Mouse (Mus musculus): ENCODE results near the gene Mob3b. TPM values are rescaled to one million over a fixed set of nuclear protein-coding genes. Genes with fewer than 3 reads are reported as not detected.

The Mob3b gene
- polyA plus RNA-seq, 1 experiment = 2.6 TPM

DNA sequence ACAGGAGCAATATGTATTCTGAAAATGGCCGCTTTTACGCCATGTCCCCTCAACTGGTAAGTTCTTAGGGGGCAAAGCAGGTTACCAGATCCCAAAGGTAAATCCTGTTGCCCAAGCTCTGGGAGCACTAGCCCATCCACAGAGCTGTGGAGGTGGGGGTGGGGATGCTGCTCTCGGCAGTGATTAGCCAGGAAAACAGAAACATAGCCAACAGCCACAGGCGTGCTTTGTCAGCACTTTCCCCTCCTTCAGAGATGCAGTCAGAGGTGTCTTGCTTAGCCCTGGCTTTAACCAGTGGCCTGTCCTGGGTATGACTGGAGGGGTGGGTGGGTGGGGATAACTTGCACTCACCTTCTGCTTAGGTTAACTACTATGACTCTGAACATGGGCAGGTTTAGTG is 91.1 kb downstream of the Mob3b start:
- Histone ChIP-seq H3K36me3 (ENCODE audit: control insufficient read depth, insufficient read depth, low read length) (no peaks in the 10 kb centered on the region), H3K27me3 (ENCODE audit: control insufficient read depth, insufficient read depth, low read length) (no peaks in the 10 kb centered on the region), H3K4me1 (replicated peaks; ENCODE audit: control insufficient read depth, insufficient read depth, low read length) (no peaks in the 10 kb centered on the region; the same call in 1 of the 2 replicates), H3K4me3 (ENCODE audit: control insufficient read depth, insufficient read depth, low read length) (no peak overlapping the region), H3K27ac (ENCODE audit: control insufficient read depth, insufficient read depth, low read length) (no peak overlapping the region)
- TF ChIP-seq CTCF (IDR thresholded peaks at IDR 0.05; ENCODE audit: borderline replicate concordance, control insufficient read depth, extremely low read depth, insufficient read depth, low read length, poor library complexity) (no peak), POLR2A (IDR thresholded peaks at IDR 0.05; ENCODE audit: control insufficient read depth, extremely low read depth, insufficient read depth, low read length, poor library complexity) (no peak)
- WGBS = 95% methylated on average over 4 of the region's 4 CpGs
- no peak for DNase-seq

DNA sequence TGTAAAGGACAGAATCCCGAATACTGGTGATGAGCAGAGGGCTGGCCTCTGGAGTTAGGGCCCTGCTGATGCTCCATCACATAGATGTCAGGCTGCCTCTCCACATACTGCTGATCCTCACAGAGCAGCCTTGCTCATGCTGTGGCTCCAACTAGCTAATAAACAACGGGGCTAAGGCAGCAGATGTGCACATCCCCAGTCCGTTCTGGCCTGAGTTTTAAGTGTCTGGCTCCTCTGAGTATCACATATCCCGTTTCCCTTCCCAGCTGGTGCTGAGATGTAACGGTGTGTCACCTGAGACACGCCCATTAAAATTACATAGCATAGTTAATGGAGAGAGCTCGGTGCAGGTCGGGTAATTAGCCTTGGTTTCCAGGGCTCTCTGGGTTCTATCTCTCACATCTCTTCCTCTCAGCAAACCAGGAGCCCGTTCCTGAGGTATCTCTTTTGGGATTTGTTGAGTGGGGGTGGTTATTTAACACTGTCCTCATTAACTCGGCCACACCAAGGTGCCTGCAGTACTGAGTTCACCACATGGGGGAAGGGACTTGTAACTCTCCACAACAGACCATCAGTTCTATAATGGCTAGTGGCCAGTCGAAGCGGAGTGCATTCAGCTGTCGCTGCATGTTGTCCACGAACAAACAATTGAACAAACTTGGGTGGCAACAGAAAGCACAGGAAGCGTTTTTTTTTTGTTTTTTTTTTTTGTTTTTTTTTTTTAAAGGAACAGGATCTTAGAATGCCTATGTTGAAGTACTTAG is 92.0 kb downstream of the Mob3b start:
- no peak for DNase-seq
- TF ChIP-seq CTCF (IDR thresholded peaks at IDR 0.05; ENCODE audit: borderline replicate concordance, control insufficient read depth, extremely low read depth, insufficient read depth, low read length, poor library complexity) = no peak
- no peak for TF ChIP-seq POLR2A (IDR thresholded peaks at IDR 0.05; ENCODE audit: control insufficient read depth, extremely low read depth, insufficient read depth, low read length, poor library complexity)
- H3K27me3 ChIP-seq (ENCODE audit: control insufficient read depth, insufficient read depth, low read length) = no peaks in the 10 kb centered on the region

DNA sequence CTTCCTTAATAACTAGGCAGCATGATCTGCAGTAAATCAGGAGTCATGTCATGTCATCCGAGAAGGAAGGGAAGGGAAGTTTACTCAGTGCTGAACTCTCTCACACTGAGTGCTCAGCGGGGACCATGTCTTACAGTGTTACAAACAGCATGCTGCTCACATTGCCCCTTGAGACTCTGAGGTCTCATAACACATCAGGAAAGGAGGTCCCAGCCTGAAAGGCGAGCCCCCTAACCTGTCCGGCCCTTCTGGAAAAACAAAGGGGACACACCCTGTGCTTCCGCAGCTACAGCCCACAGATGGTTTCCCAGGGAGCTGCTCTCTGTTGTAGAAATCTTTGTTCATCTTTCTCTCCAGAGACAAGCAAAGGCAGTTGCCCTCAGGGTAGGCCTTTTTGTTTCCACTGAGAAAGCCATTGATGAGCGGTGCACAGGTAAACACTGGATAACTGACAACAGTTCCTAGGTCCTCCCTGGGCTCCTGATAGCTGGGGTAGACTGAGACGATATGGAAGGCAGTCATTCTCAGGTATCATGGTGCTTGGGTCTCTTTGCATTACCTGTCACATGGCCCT is 94.1 kb downstream of the Mob3b start:
- Histone ChIP-seq H3K4me3 (ENCODE audit: control insufficient read depth, insufficient read depth, low read length) (no peak overlapping the region), H3K36me3 (ENCODE audit: control insufficient read depth, insufficient read depth, low read length) (no peaks in the 10 kb centered on the region)
- TF ChIP-seq POLR2A (IDR thresholded peaks at IDR 0.05; ENCODE audit: control insufficient read depth, extremely low read depth, insufficient read depth, low read length, poor library complexity) (no peak), CTCF (IDR thresholded peaks at IDR 0.05; ENCODE audit: borderline replicate concordance, control insufficient read depth, extremely low read depth, insufficient read depth, low read length, poor library complexity) (no peak)

More for the DNA sequence above, 92.0 kb downstream of the Mob3b start:
- H3K36me3 ChIP-seq (ENCODE audit: control insufficient read depth, insufficient read depth, low read length) = no peaks in the 10 kb centered on the region
- H3K4me3 ChIP-seq (ENCODE audit: control insufficient read depth, insufficient read depth, low read length) = no peak overlapping the region
- 89% methylated on average over 15 of the region's 15 CpGs for WGBS
- H3K4me1 ChIP-seq (replicated peaks; ENCODE audit: control insufficient read depth, insufficient read depth, low read length) = no peaks in the 10 kb centered on the region; the same call in 1 of the 2 replicates
- H3K27ac ChIP-seq (ENCODE audit: control insufficient read depth, insufficient read depth, low read length) = no peak overlapping the region

DNA sequence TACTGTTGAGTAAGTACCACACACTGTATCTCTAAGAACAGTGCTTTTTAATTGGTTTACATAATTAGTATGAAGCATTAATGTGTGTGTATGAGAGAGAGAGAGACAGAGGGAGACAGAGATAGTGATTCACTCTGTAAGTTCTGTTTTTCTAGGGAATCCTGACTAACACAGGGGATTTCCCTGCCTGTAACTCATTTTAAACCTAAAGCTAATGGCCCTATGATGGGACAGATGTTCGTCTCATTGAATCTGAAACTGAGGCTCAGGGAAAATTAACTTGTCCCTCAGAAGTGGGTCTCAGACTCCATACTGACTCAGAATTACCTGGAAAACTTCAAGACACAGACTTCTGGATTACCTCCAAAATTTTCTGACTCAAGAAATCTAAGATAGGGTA is 96.3 kb downstream of the Mob3b start:
- Histone ChIP-seq H3K27me3 (ENCODE audit: control insufficient read depth, insufficient read depth, low read length) (no peaks in the 10 kb centered on the region), H3K36me3 (ENCODE audit: control insufficient read depth, insufficient read depth, low read length) (no peaks in the 10 kb centered on the region), H3K4me3 (ENCODE audit: control insufficient read depth, insufficient read depth, low read length) (no peak overlapping the region), H3K27ac (ENCODE audit: control insufficient read depth, insufficient read depth, low read length) (no peak overlapping the region), H3K4me1 (replicated peaks; ENCODE audit: control insufficient read depth, insufficient read depth, low read length) (no peaks in the 10 kb centered on the region)
- DNase-seq = no peak
- 93% methylated on average over 1 of the region's 1 CpGs for WGBS
- TF ChIP-seq POLR2A (IDR thresholded peaks at IDR 0.05; ENCODE audit: control insufficient read depth, extremely low read depth, insufficient read depth, low read length, poor library complexity) (no peak), CTCF (IDR thresholded peaks at IDR 0.05; ENCODE audit: borderline replicate concordance, control insufficient read depth, extremely low read depth, insufficient read depth, low read length, poor library complexity) (no peak)

More for the DNA sequence above, 94.1 kb downstream of the Mob3b start:
- DNase-seq = no peak
- Histone ChIP-seq H3K27ac (ENCODE audit: control insufficient read depth, insufficient read depth, low read length) (no peak overlapping the region), H3K4me1 (replicated peaks; ENCODE audit: control insufficient read depth, insufficient read depth, low read length) (no peaks in the 10 kb centered on the region), H3K27me3 (ENCODE audit: control insufficient read depth, insufficient read depth, low read length) (no peaks in the 10 kb centered on the region)
- WGBS = 94% methylated on average over 7 of the region's 7 CpGs

DNA sequence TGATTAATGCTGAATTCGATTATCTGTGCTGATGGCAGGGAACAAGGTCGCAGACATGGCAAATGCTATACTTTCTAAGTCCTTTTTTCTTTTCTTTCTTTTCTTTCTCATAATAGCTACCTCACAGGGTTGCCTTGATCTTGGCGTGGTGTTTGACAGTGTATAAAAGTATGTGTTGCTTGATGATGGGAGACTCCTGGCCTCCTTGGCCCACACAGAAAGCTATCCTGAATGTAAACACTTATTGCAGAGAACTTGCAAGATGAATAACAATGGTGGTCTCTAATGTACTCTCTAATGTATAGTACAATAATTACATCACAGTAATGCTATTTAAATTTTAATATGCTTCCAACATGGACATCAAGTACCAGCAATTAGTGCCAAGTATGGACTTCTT is 96.9 kb downstream of the Mob3b start:
- Histone ChIP-seq H3K4me1 (replicated peaks; ENCODE audit: control insufficient read depth, insufficient read depth, low read length) (no peaks in the 10 kb centered on the region), H3K4me3 (ENCODE audit: control insufficient read depth, insufficient read depth, low read length) (no peak overlapping the region), H3K36me3 (ENCODE audit: control insufficient read depth, insufficient read depth, low read length) (no peaks in the 10 kb centered on the region), H3K27me3 (ENCODE audit: control insufficient read depth, insufficient read depth, low read length) (no peaks in the 10 kb centered on the region), H3K27ac (ENCODE audit: control insufficient read depth, insufficient read depth, low read length) (no peak overlapping the region)
- no peak for TF ChIP-seq CTCF (IDR thresholded peaks at IDR 0.05; ENCODE audit: borderline replicate concordance, control insufficient read depth, extremely low read depth, insufficient read depth, low read length, poor library complexity)
- no peak for TF ChIP-seq POLR2A (IDR thresholded peaks at IDR 0.05; ENCODE audit: control insufficient read depth, extremely low read depth, insufficient read depth, low read length, poor library complexity)
- WGBS = 97% methylated on average over 3 of the region's 3 CpGs
- no peak for DNase-seq

DNA sequence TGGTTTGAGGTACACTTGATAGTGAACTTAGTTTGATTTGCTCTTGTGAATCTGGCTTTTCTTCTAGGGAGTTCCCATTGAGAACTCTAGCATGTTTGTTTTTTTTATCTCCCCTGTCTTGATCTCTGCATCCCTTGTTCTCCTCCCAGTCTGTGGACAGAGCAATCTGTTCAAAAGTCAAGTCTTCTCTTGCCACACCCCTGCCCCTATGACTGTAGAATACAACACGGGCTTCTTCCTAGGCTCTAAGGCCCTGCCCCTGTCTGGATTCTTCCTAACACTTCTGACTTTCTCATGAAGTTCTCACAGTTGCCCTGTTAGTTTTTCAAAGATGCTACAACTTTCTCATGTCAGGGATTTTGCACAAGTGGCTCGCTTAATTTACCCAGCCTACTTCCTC is 102.9 kb downstream of the Mob3b start:
- Histone ChIP-seq H3K4me1 (replicated peaks; ENCODE audit: control insufficient read depth, insufficient read depth, low read length) (no peaks in the 10 kb centered on the region), H3K36me3 (ENCODE audit: control insufficient read depth, insufficient read depth, low read length) (no peaks in the 10 kb centered on the region), H3K4me3 (ENCODE audit: control insufficient read depth, insufficient read depth, low read length) (no peak overlapping the region), H3K27ac (ENCODE audit: control insufficient read depth, insufficient read depth, low read length) (no peak overlapping the region), H3K27me3 (ENCODE audit: control insufficient read depth, insufficient read depth, low read length) (no peaks in the 10 kb centered on the region)
- WGBS = 86% methylated on average over 2 of the region's 2 CpGs
- no peak for DNase-seq
- TF ChIP-seq CTCF (IDR thresholded peaks at IDR 0.05; ENCODE audit: borderline replicate concordance, control insufficient read depth, extremely low read depth, insufficient read depth, low read length, poor library complexity) (no peak), POLR2A (IDR thresholded peaks at IDR 0.05; ENCODE audit: control insufficient read depth, extremely low read depth, insufficient read depth, low read length, poor library complexity) (no peak)
